Mouse (Mus musculus) stomach, embryonic 16.5 days (tissue): ENCODE measurements around the gene Lgals1. TPM values are rescaled to one million over a fixed set of nuclear protein-coding genes. Genes with fewer than 3 reads are reported as not detected.

Experiments
- ATAC-seq: fragments of 200-750 bp; cut with Nextera tagmentation; 2 replicates; pipeline ENCODE4 v1.8.0; 2017; ENCODE audit warnings: moderate number of reproducible peaks, moderate TSS enrichment; ENCODE audit not compliant: insufficient read depth, low FRiP score
- H3K27ac ChIP-seq: fragments of 300-500 bp; sonication (generic); 2 replicates; pipeline ENCODE4 v1.5.1; 2014; ENCODE audit warnings: low read length
- H3K27me3 ChIP-seq: fragments of 300-500 bp; sonication (generic); 2 replicates; pipeline ENCODE4 v1.6.1; 2014; ENCODE audit warnings: low read length, control low read depth, mixed read lengths; ENCODE audit not compliant: control insufficient read depth, insufficient read depth
- H3K36me3 ChIP-seq: fragments of 300-500 bp; sonication (generic); 2 replicates; pipeline ENCODE4 v1.6.1; 2014; ENCODE audit warnings: low read length; ENCODE audit not compliant: control insufficient read depth, insufficient read depth
- H3K4me1 ChIP-seq: fragments of 300-500 bp; sonication (generic); 2 replicates; pipeline ENCODE4 v1.6.1; 2014; ENCODE audit warnings: low read length, control low read depth, mixed read lengths; ENCODE audit not compliant: control insufficient read depth, insufficient read depth
- H3K4me2 ChIP-seq: fragments of 300-500 bp; sonication (generic); 2 replicates; pipeline ENCODE4 v1.6.1; 2014; ENCODE audit warnings: low read depth, low read length, mixed read lengths
- H3K4me3 ChIP-seq: fragments of 300-500 bp; sonication (generic); replicated peaks from 2 replicates; pipeline ENCODE4 v1.5.1; 2014; ENCODE audit warnings: mild to moderate bottlenecking, low read length
- H3K9ac ChIP-seq: fragments of 300-500 bp; sonication (generic); 2 replicates; pipeline ENCODE4 v1.6.1; 2014; ENCODE audit warnings: low read length
- H3K9me3 ChIP-seq: fragments of 300-500 bp; sonication (generic); replicated peaks from 2 replicates; pipeline ENCODE4 v1.6.1; 2016; ENCODE audit warnings: low read length, control low read depth; ENCODE audit not compliant: control insufficient read depth
- WGBS: fragments of 180-500 bp; shearing (Covaris S2); extraction: QIAGEN DNeasy Blood & Tissue Kit; methylation state at CpG from one replicate; pipeline ENCODE4 v1.1.7; 2014; 5-methylcytosine and 5-hydroxymethylcytosine counted together
- polyA plus RNA-seq: library from polyadenylated mRNA; unstranded; fragments of >200 nt; fragmentation: Nextera tagmentation; extraction: Ambion mirVana; gene quantifications from 2 replicates; pipeline ENCODE4 v1.2.1, GENCODE M21; 2015

The Lgals1 gene
- polyA plus RNA-seq, 1 experiment from 2014 or later: 1,528 TPM

- H3K4me3 ChIP-seq: no peak overlapping the region
- H3K4me1 ChIP-seq: peaks cover 8% of the 10 kb centered on the region; the same call in 1 of the 2 replicates
- H3K36me3 ChIP-seq: no peaks in the 10 kb centered on the region
- no peak for ATAC-seq
- peak overlapping the region; percentile 42; the same call in 1 of the 2 replicates for H3K9ac ChIP-seq
- H3K4me2 ChIP-seq: no peak overlapping the region
- 46% methylated on average over 15 of the region's 15 CpGs for WGBS
- H3K27me3 ChIP-seq: no peaks in the 10 kb centered on the region
- no peaks in the 10 kb centered on the region for H3K9me3 ChIP-seq
- H3K27ac ChIP-seq: no peak overlapping the region
These were observed 30.5 kb downstream of the Lgals1 start for GRCm38 (mm10) chr15:78957021-78957420.

- Histone ChIP-seq H3K4me2 (no peak overlapping the region; the same call in 1 of the 2 replicates), H3K36me3 (no peaks in the 10 kb centered on the region), H3K4me1 (peaks cover 8% of the 10 kb centered on the region; the same call in 1 of the 2 replicates), H3K9me3 (no peaks in the 10 kb centered on the region), H3K4me3 (no peak overlapping the region), H3K27ac (no peak overlapping the region), H3K27me3 (no peaks in the 10 kb centered on the region), H3K9ac (no peak overlapping the region)
- 73% methylated on average over 11 of the region's 11 CpGs for WGBS
- ATAC-seq: peak; percentile 39; the same call in 1 of the 2 replicates
These were observed 33.0 kb downstream of the Lgals1 start for GRCm38 (mm10) chr15:78959537-78959936.

GRCm38 (mm10) chr15:78960088-78960487, 33.6 kb downstream of the Lgals1 start:
- Histone ChIP-seq H3K27me3 (no peaks in the 10 kb centered on the region), H3K4me1 (peaks cover 8% of the 10 kb centered on the region; the same call in 1 of the 2 replicates), H3K4me3 (no peak overlapping the region), H3K27ac (no peak overlapping the region), H3K36me3 (no peaks in the 10 kb centered on the region), H3K9me3 (no peaks in the 10 kb centered on the region), H3K4me2 (no peak overlapping the region; the same call in 1 of the 2 replicates), H3K9ac (no peak overlapping the region)
- WGBS: 58% methylated on average over 4 of the region's 4 CpGs
- peak; percentile 72; the same call in 1 of the 2 replicates for ATAC-seq

- Histone ChIP-seq H3K4me3 (no peak overlapping the region), H3K4me2 (no peak overlapping the region), H3K4me1 (peaks cover 8% of the 10 kb centered on the region; the same call in 1 of the 2 replicates), H3K27me3 (no peaks in the 10 kb centered on the region), H3K9ac (no peak overlapping the region), H3K9me3 (no peaks in the 10 kb centered on the region), H3K36me3 (no peaks in the 10 kb centered on the region), H3K27ac (no peak overlapping the region)
- 36% methylated on average over 2 of the region's 2 CpGs for WGBS
- ATAC-seq: peak; percentile 45; the same call in 1 of the 2 replicates
These were observed 36.4 kb downstream of the Lgals1 start for GRCm38 (mm10) chr15:78962885-78963284.

- no peak overlapping the region for H3K27ac ChIP-seq
- no peak overlapping the region for H3K4me2 ChIP-seq
- H3K4me3 ChIP-seq: no peak overlapping the region
- no peaks in the 10 kb centered on the region for H3K27me3 ChIP-seq
- ATAC-seq: no peak
- H3K9ac ChIP-seq: no peak overlapping the region
- no peaks in the 10 kb centered on the region for H3K4me1 ChIP-seq
- H3K36me3 ChIP-seq: no peaks in the 10 kb centered on the region
- WGBS: 65% methylated on average over 6 of the region's 6 CpGs
- no peaks in the 10 kb centered on the region for H3K9me3 ChIP-seq
These were observed 45.1 kb downstream of the Lgals1 start for GRCm38 (mm10) chr15:78971626-78972025.

GRCm38 (mm10) chr15:78973950-78974349, 47.4 kb downstream of the Lgals1 start:
- H3K4me1 ChIP-seq: peaks cover 5% of the 10 kb centered on the region
- no peaks in the 10 kb centered on the region for H3K27me3 ChIP-seq
- no peak overlapping the region for H3K9ac ChIP-seq
- H3K9me3 ChIP-seq: no peaks in the 10 kb centered on the region
- no peak overlapping the region for H3K27ac ChIP-seq
- H3K4me3 ChIP-seq: no peak overlapping the region
- no peak for ATAC-seq
- H3K4me2 ChIP-seq: no peak overlapping the region
- 68% methylated on average over 7 of the region's 7 CpGs for WGBS
- H3K36me3 ChIP-seq: no peaks in the 10 kb centered on the region

- H3K4me1 ChIP-seq: peaks cover 17% of the 10 kb centered on the region
- no peak overlapping the region for H3K9ac ChIP-seq
- no peak overlapping the region for H3K4me3 ChIP-seq
- WGBS: 88% methylated on average over 8 of the region's 8 CpGs
- no peak overlapping the region for H3K27ac ChIP-seq
- H3K36me3 ChIP-seq: no peaks in the 10 kb centered on the region
- no peak overlapping the region for H3K4me2 ChIP-seq
- H3K27me3 ChIP-seq: no peaks in the 10 kb centered on the region
- H3K9me3 ChIP-seq: no peaks in the 10 kb centered on the region
- no peak for ATAC-seq
These were observed 51.2 kb downstream of the Lgals1 start for GRCm38 (mm10) chr15:78977676-78978159.

GRCm38 (mm10) chr15:78978875-78979274, 52.4 kb downstream of the Lgals1 start:
- H3K4me2 ChIP-seq: 0 out of 2 replicates have a peak overlapping the region, but pooled peaks have one; percentile 25
- peaks cover 20% of the 10 kb centered on the region for H3K4me1 ChIP-seq
- peak; percentile 23; the same call in 1 of the 2 replicates for ATAC-seq
- 6% methylated on average over 4 of the region's 4 CpGs for WGBS
- H3K27ac ChIP-seq: peak overlapping the region; percentile 81
- H3K9ac ChIP-seq: peak overlapping the region; percentile 62
- no peak overlapping the region for H3K4me3 ChIP-seq
- H3K27me3 ChIP-seq: no peaks in the 10 kb centered on the region
- H3K9me3 ChIP-seq: no peaks in the 10 kb centered on the region
- H3K36me3 ChIP-seq: no peaks in the 10 kb centered on the region
